Mouse (Mus musculus): ENCODE data around the gene Dnmt3b.
"Not testable (repeated sequence)": the region's sequence is repeated elsewhere in the genome, so short reads cannot be mapped to it uniquely, and the experiment has no call there.

Dnmt3b gene

DNA sequence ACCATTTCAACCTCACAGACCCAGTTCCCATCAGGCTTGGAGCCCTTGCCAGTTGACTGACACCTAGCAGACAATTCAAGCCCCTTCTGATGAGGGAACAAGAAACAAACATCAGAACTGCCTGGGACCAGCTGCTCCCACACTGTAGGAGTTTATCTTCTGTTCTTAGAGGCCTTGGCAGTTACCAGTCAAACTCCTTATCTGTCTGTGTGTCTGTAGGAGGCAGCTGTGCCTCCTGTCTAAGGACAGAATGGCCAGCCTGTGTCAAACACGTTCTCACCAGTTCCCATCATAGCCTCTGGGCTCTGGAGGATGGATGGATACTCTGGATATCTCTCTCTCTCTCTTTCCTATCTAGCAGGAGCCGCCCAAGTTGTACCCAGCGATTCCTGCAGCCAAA lies 68.6 kb downstream of the Dnmt3b start:
- not testable (repeated sequence) for DNase-seq

DNA sequence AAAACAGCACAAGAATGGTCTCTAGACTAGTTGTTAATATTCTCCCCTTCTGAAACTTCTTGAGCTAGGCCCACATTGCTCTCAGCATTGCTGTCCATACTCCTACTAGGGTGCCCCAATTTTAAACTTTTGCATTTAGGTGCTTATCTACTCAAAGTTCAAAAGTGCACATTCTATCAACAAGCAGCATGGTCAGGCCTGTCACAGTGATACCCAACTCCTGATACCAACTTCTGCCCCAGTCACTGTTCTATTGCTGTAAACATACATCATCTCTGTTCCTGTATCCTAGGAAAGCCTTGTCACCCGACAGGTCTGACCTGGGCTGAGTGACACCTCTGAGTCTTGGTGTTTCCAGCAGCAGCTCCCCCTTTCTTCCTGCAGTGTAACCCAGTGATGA lies 73.8 kb downstream of the Dnmt3b start:
- DNase-seq: no peak

DNA sequence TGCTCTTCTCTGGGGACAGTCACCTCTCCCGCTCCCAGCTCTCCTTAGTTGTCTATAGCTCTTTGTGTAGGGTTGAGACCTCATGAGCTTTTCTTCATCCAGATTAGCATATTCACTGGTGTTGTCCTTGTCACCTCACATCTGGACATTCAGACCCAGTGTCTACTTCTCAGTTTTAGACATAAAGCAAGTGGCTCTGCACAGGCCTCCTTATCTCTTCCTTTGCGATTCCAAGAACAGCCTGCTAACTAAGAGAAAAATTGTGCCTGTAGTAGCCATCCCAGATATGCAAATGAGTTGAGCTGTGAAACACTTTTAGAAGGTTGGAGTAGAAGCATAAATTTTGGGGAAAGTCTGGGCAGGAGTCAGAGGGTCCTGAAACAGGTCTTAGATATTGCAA lies 75.2 kb downstream of the Dnmt3b start:
- no peak for DNase-seq

DNA sequence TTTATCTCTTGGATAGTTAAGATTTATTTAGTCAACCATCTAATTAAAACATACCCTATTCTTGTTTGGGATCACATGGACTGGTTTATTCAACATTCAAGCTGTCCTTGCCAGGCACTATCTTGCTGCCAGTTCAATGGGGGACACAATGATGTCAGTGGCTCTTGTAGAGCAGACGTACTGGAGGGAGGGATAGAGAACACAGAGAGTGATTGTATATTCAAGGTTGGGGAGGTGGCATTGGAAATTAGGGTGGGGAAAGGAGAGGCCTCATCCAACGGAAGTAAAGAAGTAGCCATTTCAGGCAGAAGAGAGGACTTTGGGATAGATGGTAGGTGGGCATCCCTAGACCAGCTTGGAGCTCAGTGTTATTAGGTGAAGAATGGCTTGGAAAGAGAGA lies 75.6 kb downstream of the Dnmt3b start:
- no peak for DNase-seq

DNA sequence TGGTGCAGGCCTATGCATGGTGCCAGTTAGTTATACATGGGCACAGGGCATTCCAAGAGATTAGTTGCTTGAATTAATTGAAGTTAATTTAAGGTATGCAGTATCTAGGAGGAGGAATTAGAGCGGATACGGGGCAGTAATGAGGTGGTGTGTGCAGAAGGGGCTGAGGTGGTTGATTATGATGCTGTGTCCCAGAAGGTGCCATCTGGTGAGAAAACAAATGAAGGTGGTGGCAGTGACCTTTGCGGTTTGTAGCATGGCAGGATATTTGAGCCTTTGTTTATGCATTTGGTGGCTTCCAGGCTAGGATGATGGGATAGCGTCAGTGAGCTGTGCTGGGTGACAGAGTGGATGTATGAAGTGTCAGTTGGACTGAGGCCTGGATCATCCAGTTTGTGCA lies 76.0 kb downstream of the Dnmt3b start:
- DNase-seq: no peak

DNA sequence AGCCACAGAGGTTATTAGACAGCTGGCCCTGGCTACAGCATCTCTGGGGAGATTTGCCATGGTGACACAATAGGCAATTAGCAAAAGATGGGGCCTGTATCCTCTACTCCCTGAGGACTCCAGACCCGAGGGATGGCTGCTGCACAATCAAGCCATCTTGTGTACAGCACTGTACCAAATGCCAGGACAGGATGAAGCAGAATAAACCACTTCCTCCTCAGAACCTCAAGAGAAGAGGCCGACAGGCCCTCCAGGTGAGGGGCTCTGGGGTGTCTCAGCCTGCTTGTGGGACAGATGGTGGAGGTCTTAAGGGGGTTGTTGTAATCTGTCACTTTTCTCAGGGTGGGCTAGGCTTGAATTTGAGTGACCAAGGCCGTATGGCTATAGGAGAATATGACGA lies 84.8 kb downstream of the Dnmt3b start:
- no peak for DNase-seq
